Mouse (Mus musculus) limb, embryonic 14.5 days (tissue): ENCODE data around the gene Neu1. TPM values are rescaled to one million over a fixed set of nuclear protein-coding genes. Genes with fewer than 3 reads are reported as not detected.
A peak's percentile ranks its signal among the peaks of the same experiment; 100 is the strongest.

ENCODE experiments used
- ATAC-seq: fragments of 200-750 bp; cut with Nextera tagmentation; 2 replicates; pipeline ENCODE4 v1.8.0; 2017; ENCODE audit warnings: low read depth, moderate number of reproducible peaks, moderate TSS enrichment; ENCODE audit not compliant: low FRiP score
- DNase-seq: peaks from one replicate; pipeline ENCODE4 v3.0.0-alpha.2; 2015; ENCODE audit warnings: low spot score
- H3K27ac ChIP-seq: fragments of 300-500 bp; sonication (generic); replicated peaks from 2 replicates; pipeline ENCODE4 v1.5.1; 2014; ENCODE audit warnings: low read depth, mild to moderate bottlenecking, low read length, moderate library complexity, mixed read lengths
- H3K27me3 ChIP-seq: fragments of 300-500 bp; sonication (generic); 2 replicates; pipeline ENCODE4 v1.6.1; 2014; ENCODE audit warnings: low read length, mixed read lengths; ENCODE audit not compliant: control insufficient read depth, insufficient read depth
- H3K36me3 ChIP-seq: fragments of 300-500 bp; sonication (generic); 2 replicates; pipeline ENCODE4 v1.6.1; 2014; ENCODE audit warnings: mild to moderate bottlenecking, low read length, moderate library complexity, mixed read lengths; ENCODE audit not compliant: control insufficient read depth, insufficient read depth
- H3K4me1 ChIP-seq: fragments of 300-500 bp; sonication (generic); 2 replicates; pipeline ENCODE4 v1.6.1; 2014; ENCODE audit warnings: antibody characterized with exemption, low read length, mixed read lengths; ENCODE audit not compliant: control insufficient read depth, insufficient read depth
- H3K4me2 ChIP-seq: fragments of 300-500 bp; sonication (generic); replicated peaks from 2 replicates; pipeline ENCODE4 v1.6.1; 2014; ENCODE audit warnings: low read depth, mild to moderate bottlenecking, low read length, moderate library complexity; ENCODE audit not compliant: severe bottlenecking
- H3K4me3 ChIP-seq: fragments of 300-500 bp; sonication (generic); replicated peaks from 2 replicates; pipeline ENCODE4 v1.5.1; 2014; ENCODE audit warnings: low read length
- H3K9ac ChIP-seq: fragments of 300-500 bp; sonication (generic); 2 replicates; pipeline ENCODE4 v1.6.1; 2014; ENCODE audit warnings: mild to moderate bottlenecking, low read depth, low read length, moderate library complexity; ENCODE audit not compliant: severe bottlenecking
- H3K9me3 ChIP-seq: fragments of 300-500 bp; sonication (generic); 2 replicates; pipeline ENCODE4 v1.6.1; 2016; ENCODE audit warnings: low read length; ENCODE audit not compliant: control insufficient read depth
- POLR2A ChIP-seq: fragments of 200-500 bp; IDR thresholded peaks from 2 replicates; pipeline ENCODE4 v1.8.0; 2012; ENCODE audit warnings: inconsistent platforms, mild to moderate bottlenecking, moderate library complexity, borderline replicate concordance; ENCODE audit not compliant: insufficient read depth, insufficient read length; ENCODE audit errors: extremely low read depth
- WGBS: fragments of 180-500 bp; shearing (Covaris S2); extraction: QIAGEN DNeasy Blood & Tissue Kit; methylation state at CpG from one replicate; pipeline ENCODE4 v1.1.7; 2014; 5-methylcytosine and 5-hydroxymethylcytosine counted together
- polyA plus RNA-seq, 2 experiments: library from polyadenylated mRNA; depleted of rRNA in 1 of 2; stranded (reverse) in 1 of 2; unstranded in 1 of 2; fragments of >200 nt; fragmentation: Nextera tagmentation in 1 of 2; extraction: Ambion mirVana in 1 of 2; gene quantifications; 2 replicates each; pipeline versions ENCODE4 v1.2.1 to v1.2.3; 2012 to 2014

The Neu1 gene
- polyA plus RNA-seq, 2 experiments: 18.2 to 19.3 TPM

GRCm38 (mm10) chr17:34981690-34982180, 50.7 kb downstream of the Neu1 start, which contains the start of gene Lsm2:
TSS of gene Lsm2 (plus strand) at chr17:34981862.
- H3K4me1 ChIP-seq: peaks cover 8% of the 10 kb centered on the region
- WGBS: under 1% methylated on average over 58 of the region's 58 CpGs
- TF ChIP-seq POLR2A: peak; percentile 25; the same call in 1 of the 2 replicates
- peak within 1 kb of the TSS; percentile 91 for H3K9ac ChIP-seq
- DNase-seq (peak; percentile 94), ATAC-seq (peak; percentile 96)
- H3K27me3 ChIP-seq: no peaks in the 10 kb centered on the region
- peaks cover 20% of the 10 kb centered on the region for H3K36me3 ChIP-seq
- no peaks in the 10 kb centered on the region for H3K9me3 ChIP-seq
- peak within 1 kb of the TSS; percentile 86 for H3K4me3 ChIP-seq
- H3K27ac ChIP-seq: peak within 1 kb of the TSS; percentile 98
- peak within 1 kb of the TSS; percentile 66 for H3K4me2 ChIP-seq

- H3K27me3 ChIP-seq: no peaks in the 10 kb centered on the region
- H3K36me3 ChIP-seq: peaks cover 21% of the 10 kb centered on the region
- H3K9me3 ChIP-seq: no peaks in the 10 kb centered on the region
- ATAC-seq (no peak; the same call in 1 of the 2 replicates), DNase-seq (no peak)
- peak overlapping the region; percentile 98 for H3K27ac ChIP-seq
- TF ChIP-seq POLR2A: no peak
- H3K4me3 ChIP-seq: peak overlapping the region; percentile 86
- peaks cover 8% of the 10 kb centered on the region for H3K4me1 ChIP-seq
- peak overlapping the region; percentile 66 for H3K4me2 ChIP-seq
- WGBS: under 1% methylated on average over 15 of the region's 15 CpGs
- peak overlapping the region; percentile 91 for H3K9ac ChIP-seq
Measured at GRCm38 (mm10) chr17:34982328-34982727, 51.3 kb downstream of the Neu1 start.

DNA sequence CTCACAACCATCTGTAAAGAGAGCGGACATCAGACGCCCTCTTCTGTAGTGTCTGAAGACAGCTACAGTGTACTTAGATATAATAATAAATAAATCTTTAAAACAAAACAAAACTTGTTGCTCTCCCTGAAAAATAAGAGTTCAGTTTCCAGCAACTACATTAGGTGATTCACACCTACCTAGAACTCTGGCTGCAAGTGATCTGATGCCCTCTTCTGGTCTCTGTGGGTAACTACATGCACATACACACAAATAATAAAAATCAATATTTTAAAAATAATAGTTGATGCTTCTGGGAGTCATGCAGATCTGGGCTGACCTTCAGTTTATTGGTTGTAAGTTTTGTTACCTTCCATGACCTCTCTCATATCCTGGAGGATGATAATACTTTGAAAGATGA, 53.2 kb downstream of the Neu1 start:
- H3K9me3 ChIP-seq: no peaks in the 10 kb centered on the region
- no peak overlapping the region for H3K27ac ChIP-seq
- DNase-seq: peak; percentile 14
- H3K36me3 ChIP-seq: peaks cover 28% of the 10 kb centered on the region
- no peak for TF ChIP-seq POLR2A
- WGBS: 80% methylated on average over 2 of the region's 2 CpGs
- H3K4me3 ChIP-seq: no peak overlapping the region
- H3K27me3 ChIP-seq: no peaks in the 10 kb centered on the region
- no peak overlapping the region for H3K4me2 ChIP-seq
- H3K4me1 ChIP-seq: peaks cover 8% of the 10 kb centered on the region
- ATAC-seq: no peak
- no peak overlapping the region for H3K9ac ChIP-seq

Other genes with a start within 250 kb of the Neu1 start
Only the 30 nearest of the 38 such genes appear.
- 0.25 and 0.68 TPM in 2 replicates for gene Cyp21a1, start 126.7 kb upstream of the Neu1 start, polyA plus RNA-seq (2012; rRNA removed)
- gene Cyp21a1, start 126.7 kb upstream of the Neu1 start, polyA plus RNA-seq (2014; fragmentation: Nextera tagmentation; extraction: Ambion mirVana): 0.17 and 0.33 TPM in 2 replicates
- gene Stk19, start 94.3 kb upstream of the Neu1 start, polyA plus RNA-seq (2012; rRNA removed): 46.4 and 46.5 TPM in 2 replicates
- 23.9 and 26.8 TPM in 2 replicates for gene Stk19, start 94.3 kb upstream of the Neu1 start, polyA plus RNA-seq (2014; fragmentation: Nextera tagmentation; extraction: Ambion mirVana)
- gene Dxo, start 94.2 kb upstream of the Neu1 start, polyA plus RNA-seq (2012; rRNA removed): 87.6 and 98.9 TPM in 2 replicates
- gene Dxo, start 94.2 kb upstream of the Neu1 start, polyA plus RNA-seq (2014; fragmentation: Nextera tagmentation; extraction: Ambion mirVana): 52.6 and 59.9 TPM in 2 replicates
- 75.8 and 99.4 TPM in 2 replicates for gene Skiv2l, start 81.0 kb upstream of the Neu1 start, polyA plus RNA-seq (2012; rRNA removed)
- gene Skiv2l, start 81.0 kb upstream of the Neu1 start, polyA plus RNA-seq (2014; fragmentation: Nextera tagmentation; extraction: Ambion mirVana): 43.5 and 45.0 TPM in 2 replicates
- gene Nelfe, start 80.9 kb upstream of the Neu1 start, polyA plus RNA-seq (2012; rRNA removed): 56.4 and 92.2 TPM in 2 replicates
- 101 and 111 TPM in 2 replicates for gene Nelfe, start 80.9 kb upstream of the Neu1 start, polyA plus RNA-seq (2014; fragmentation: Nextera tagmentation; extraction: Ambion mirVana)
- 0.76 and 0.88 TPM in 2 replicates for gene Cfb, start 68.7 kb upstream of the Neu1 start, polyA plus RNA-seq (2012; rRNA removed)
- 1.6 and 2.1 TPM in 2 replicates for gene Cfb, start 68.7 kb upstream of the Neu1 start, polyA plus RNA-seq (2014; fragmentation: Nextera tagmentation; extraction: Ambion mirVana)
- 44.3 and 52.0 TPM in 2 replicates for gene Zbtb12, start 51.8 kb upstream of the Neu1 start, polyA plus RNA-seq (2012; rRNA removed)
- 1.4 and 1.5 TPM in 2 replicates for gene Zbtb12, start 51.8 kb upstream of the Neu1 start, polyA plus RNA-seq (2014; fragmentation: Nextera tagmentation; extraction: Ambion mirVana)
- gene Gm20547, start 49.2 kb upstream of the Neu1 start, polyA plus RNA-seq (2012; rRNA removed): not detected in 2 replicates
- not detected in 2 replicates for gene Gm20547, start 49.2 kb upstream of the Neu1 start, polyA plus RNA-seq (2014; fragmentation: Nextera tagmentation; extraction: Ambion mirVana)
- gene C2, start 33.0 kb upstream of the Neu1 start, polyA plus RNA-seq (2012; rRNA removed): 4.7 and 5.1 TPM in 2 replicates
- 3.9 and 4.9 TPM in 2 replicates for gene C2, start 33.0 kb upstream of the Neu1 start, polyA plus RNA-seq (2014; fragmentation: Nextera tagmentation; extraction: Ambion mirVana)
- 232 and 297 TPM in 2 replicates for gene Ehmt2, start 32.8 kb upstream of the Neu1 start, polyA plus RNA-seq (2012; rRNA removed)
- gene Ehmt2, start 32.8 kb upstream of the Neu1 start, polyA plus RNA-seq (2014; fragmentation: Nextera tagmentation; extraction: Ambion mirVana): 72.8 and 80.6 TPM in 2 replicates
- gene Slc44a4, start 16.8 kb upstream of the Neu1 start, polyA plus RNA-seq (2012; rRNA removed): 0.09 and 0.10 TPM in 2 replicates
- not detected in 2 replicates for gene Slc44a4, start 16.8 kb upstream of the Neu1 start, polyA plus RNA-seq (2014; fragmentation: Nextera tagmentation; extraction: Ambion mirVana)
- gene Hspa1b, start 28.0 kb downstream of the Neu1 start, polyA plus RNA-seq (2012; rRNA removed): 22.8 and 25.6 TPM in 2 replicates
- gene Hspa1b, start 28.0 kb downstream of the Neu1 start, polyA plus RNA-seq (2014; fragmentation: Nextera tagmentation; extraction: Ambion mirVana): 1.6 and 2.2 TPM in 2 replicates
- gene Gm20481, start 38.7 kb downstream of the Neu1 start, polyA plus RNA-seq (2012; rRNA removed): not detected in 2 replicates
- gene Gm20481, start 38.7 kb downstream of the Neu1 start, polyA plus RNA-seq (2014; fragmentation: Nextera tagmentation; extraction: Ambion mirVana): not detected in 2 replicates
- gene Hspa1a, start 40.9 kb downstream of the Neu1 start, polyA plus RNA-seq (2012; rRNA removed): 6.5 and 7.1 TPM in 2 replicates
- 9.5 and 9.6 TPM in 2 replicates for gene Hspa1a, start 40.9 kb downstream of the Neu1 start, polyA plus RNA-seq (2014; fragmentation: Nextera tagmentation; extraction: Ambion mirVana)
- 0.44 and 0.47 TPM in 2 replicates for gene Hspa1l, start 41.5 kb downstream of the Neu1 start, polyA plus RNA-seq (2012; rRNA removed)
- gene Hspa1l, start 41.5 kb downstream of the Neu1 start, polyA plus RNA-seq (2014; fragmentation: Nextera tagmentation; extraction: Ambion mirVana): 0.85 and 1.4 TPM in 2 replicates
- gene Lsm2, start 50.6 kb downstream of the Neu1 start, polyA plus RNA-seq (2012; rRNA removed): 186 and 233 TPM in 2 replicates
- gene Lsm2, start 50.6 kb downstream of the Neu1 start, polyA plus RNA-seq (2014; fragmentation: Nextera tagmentation; extraction: Ambion mirVana): 170 and 178 TPM in 2 replicates
- gene Vars, start 69.7 kb downstream of the Neu1 start, polyA plus RNA-seq (2012; rRNA removed): 163 and 216 TPM in 2 replicates
- gene Vars, start 69.7 kb downstream of the Neu1 start, polyA plus RNA-seq (2014; fragmentation: Nextera tagmentation; extraction: Ambion mirVana): 88.3 and 100 TPM in 2 replicates
- gene Vwa7, start 85.3 kb downstream of the Neu1 start, polyA plus RNA-seq (2012; rRNA removed): 0.64 and 0.85 TPM in 2 replicates
- gene Vwa7, start 85.3 kb downstream of the Neu1 start, polyA plus RNA-seq (2014; fragmentation: Nextera tagmentation; extraction: Ambion mirVana): 0.11 and 0.15 TPM in 2 replicates
- 12.0 and 15.2 TPM in 2 replicates for gene Sapcd1, start 96.8 kb downstream of the Neu1 start, polyA plus RNA-seq (2012; rRNA removed)
- gene Sapcd1, start 96.8 kb downstream of the Neu1 start, polyA plus RNA-seq (2014; fragmentation: Nextera tagmentation; extraction: Ambion mirVana): 12.5 and 13.7 TPM in 2 replicates
- gene Msh5, start 115.5 kb downstream of the Neu1 start, polyA plus RNA-seq (2012; rRNA removed): 6.4 and 6.5 TPM in 2 replicates
- gene Msh5, start 115.5 kb downstream of the Neu1 start, polyA plus RNA-seq (2014; fragmentation: Nextera tagmentation; extraction: Ambion mirVana): 3.4 and 3.5 TPM in 2 replicates
- 229 and 236 TPM in 2 replicates for gene Clic1, start 118.7 kb downstream of the Neu1 start, polyA plus RNA-seq (2012; rRNA removed)
- 103 and 108 TPM in 2 replicates for gene Clic1, start 118.7 kb downstream of the Neu1 start, polyA plus RNA-seq (2014; fragmentation: Nextera tagmentation; extraction: Ambion mirVana)
- 271 and 326 TPM in 2 replicates for gene Ddah2, start 127.8 kb downstream of the Neu1 start, polyA plus RNA-seq (2012; rRNA removed)
- gene Ddah2, start 127.8 kb downstream of the Neu1 start, polyA plus RNA-seq (2014; fragmentation: Nextera tagmentation; extraction: Ambion mirVana): 358 and 403 TPM in 2 replicates
- 3.4 and 5.5 TPM in 2 replicates for gene Ly6g6c, start 134.1 kb downstream of the Neu1 start, polyA plus RNA-seq (2012; rRNA removed)
- 10.4 and 22.3 TPM in 2 replicates for gene Ly6g6c, start 134.1 kb downstream of the Neu1 start, polyA plus RNA-seq (2014; fragmentation: Nextera tagmentation; extraction: Ambion mirVana)
- gene Mpig6b, start 134.9 kb downstream of the Neu1 start, polyA plus RNA-seq (2012; rRNA removed): 0.45 and 0.47 TPM in 2 replicates
- 0.64 and 1.3 TPM in 2 replicates for gene Mpig6b, start 134.9 kb downstream of the Neu1 start, polyA plus RNA-seq (2014; fragmentation: Nextera tagmentation; extraction: Ambion mirVana)
- 14.2 and 14.8 TPM in 2 replicates for gene Ly6g6e, start 145.6 kb downstream of the Neu1 start, polyA plus RNA-seq (2012; rRNA removed)
- 18.0 and 28.4 TPM in 2 replicates for gene Ly6g6e, start 145.6 kb downstream of the Neu1 start, polyA plus RNA-seq (2014; fragmentation: Nextera tagmentation; extraction: Ambion mirVana)
- 1.3 and 2.3 TPM in 2 replicates for gene Ly6g6d, start 146.8 kb downstream of the Neu1 start, polyA plus RNA-seq (2012; rRNA removed)
- 2.0 TPM in 1 of 2 replicates, not detected in the other for gene Ly6g6d, start 146.8 kb downstream of the Neu1 start, polyA plus RNA-seq (2014; fragmentation: Nextera tagmentation; extraction: Ambion mirVana)
- gene Ly6g6f, start 154.4 kb downstream of the Neu1 start, polyA plus RNA-seq (2012; rRNA removed): 0.14 and 0.73 TPM in 2 replicates
- gene Ly6g6f, start 154.4 kb downstream of the Neu1 start, polyA plus RNA-seq (2014; fragmentation: Nextera tagmentation; extraction: Ambion mirVana): 0.28 TPM in 1 of 2 replicates, not detected in the other
- gene Abhd16a, start 158.0 kb downstream of the Neu1 start, polyA plus RNA-seq (2012; rRNA removed): 98.6 and 157 TPM in 2 replicates
- 78.0 and 88.3 TPM in 2 replicates for gene Abhd16a, start 158.0 kb downstream of the Neu1 start, polyA plus RNA-seq (2014; fragmentation: Nextera tagmentation; extraction: Ambion mirVana)
- not detected in 2 replicates for gene Ly6g5c, start 177.0 kb downstream of the Neu1 start, polyA plus RNA-seq (2012; rRNA removed)
- gene Ly6g5c, start 177.0 kb downstream of the Neu1 start, polyA plus RNA-seq (2014; fragmentation: Nextera tagmentation; extraction: Ambion mirVana): not detected in 2 replicates
- gene Ly6g5b, start 184.2 kb downstream of the Neu1 start, polyA plus RNA-seq (2012; rRNA removed): 2.1 and 3.5 TPM in 2 replicates
- gene Ly6g5b, start 184.2 kb downstream of the Neu1 start, polyA plus RNA-seq (2014; fragmentation: Nextera tagmentation; extraction: Ambion mirVana): 0.59 and 0.68 TPM in 2 replicates